In genomic region chr2:84217116-84217515, GRCm38 (mm10) we compare ENCODE assay signal across 26 mouse cellular contexts.
"Had no signal": no experiment of that assay in that cellular context is flagged by ENCODE, and none has a peak within 500 bp of the region (broad histone marks: within the 10 kb centered on the region; RNA-seq: fewer than 3 reads in every experiment).

No protein-coding gene starts in this region.

- ATAC-seq: hindbrain, embryonic 16.5 days; inflammation-experienced regulatory T-cells, adult 6 months; intestine, embryonic 15.5 days; intestine, postnatal 0 days; liver, embryonic 12.5 days had no signal

- H3K9ac ChIP-seq: heart, embryonic 13.5 days; heart, embryonic 15.5 days; hindbrain, embryonic 12.5 days; hindbrain, embryonic 14.5 days; intestine, embryonic 15.5 days; limb, embryonic 13.5 days; limb, embryonic 15.5 days; liver, embryonic 12.5 days had no signal

- H3K36me3 ChIP-seq: heart, embryonic 10.5 days; heart, embryonic 13.5 days; heart, embryonic 15.5 days; hindbrain, embryonic 10.5 days; hindbrain, embryonic 12.5 days; intestine, embryonic 15.5 days; limb, embryonic 13.5 days; limb, embryonic 15.5 days; liver, embryonic 12.5 days had no signal

- H3K27ac ChIP-seq: gastrocnemius, adult 2 months; heart, embryonic 10.5 days; heart, embryonic 13.5 days; heart, embryonic 15.5 days; hindbrain, embryonic 10.5 days; hindbrain, embryonic 12.5 days; hindbrain, embryonic 14.5 days; intestine, embryonic 15.5 days; limb, embryonic 13.5 days; limb, embryonic 15.5 days; liver, embryonic 12.5 days had no signal

- H3K9me3 ChIP-seq: heart, embryonic 10.5 days; heart, embryonic 13.5 days; heart, embryonic 15.5 days; hindbrain, embryonic 10.5 days; hindbrain, embryonic 12.5 days; intestine, embryonic 15.5 days; limb, embryonic 13.5 days; limb, embryonic 15.5 days; liver, embryonic 12.5 days had no signal

- H3K4me2 ChIP-seq: heart, embryonic 13.5 days; heart, embryonic 15.5 days; hindbrain, embryonic 12.5 days; hindbrain, embryonic 14.5 days; intestine, embryonic 15.5 days; limb, embryonic 13.5 days; limb, embryonic 15.5 days; liver, embryonic 12.5 days had no signal

- H3K27me3 ChIP-seq: heart, embryonic 13.5 days; heart, embryonic 15.5 days; hindbrain, embryonic 12.5 days; intestine, embryonic 15.5 days; limb, embryonic 13.5 days; limb, embryonic 15.5 days; liver, embryonic 12.5 days had no signal

- H3K4me3 ChIP-seq: gastrocnemius, adult 2 months; heart, embryonic 10.5 days; heart, embryonic 13.5 days; heart, embryonic 15.5 days; hindbrain, embryonic 10.5 days; hindbrain, embryonic 12.5 days; intestine, embryonic 15.5 days; limb, embryonic 13.5 days; limb, embryonic 15.5 days; liver, embryonic 12.5 days had no signal

- H3K4me1 ChIP-seq: heart, embryonic 10.5 days; heart, embryonic 13.5 days; heart, embryonic 15.5 days; hindbrain, embryonic 10.5 days; hindbrain, embryonic 12.5 days; intestine, embryonic 15.5 days; limb, embryonic 13.5 days; limb, embryonic 15.5 days; liver, embryonic 12.5 days had no signal

- DNase-seq: gastrocnemius, adult 2 months; gastrocnemius, postnatal 10 days; gastrocnemius, postnatal 36 days; heart, adult 18-20 months; heart, postnatal 14 days; heart, postnatal 36 days; kidney, adult 18-20 months; kidney, adult 8-10 months; kidney, postnatal 10 days; kidney, postnatal 25 days; layer of hippocampus, adult 9-11 months; layer of hippocampus, postnatal 36 days; left cerebral cortex, postnatal 4 days had no signal
